Mouse (Mus musculus) small intestine, adult 2 months (tissue): Measurements from ENCODE around the gene Flnb. TPM values are rescaled to one million over a fixed set of nuclear protein-coding genes. Genes with fewer than 3 reads are reported as not detected.

Experiments
- H3K27ac ChIP-seq: fragments of 200-500 bp; 2 replicates; pipeline ENCODE4 v1.5.1; 2012; ENCODE audit warnings: low read depth, low read length, control low read depth, inconsistent platforms; ENCODE audit not compliant: insufficient read depth
- H3K27me3 ChIP-seq: fragments of 200-500 bp; 2 replicates; pipeline ENCODE4 v1.6.1; 2012; ENCODE audit warnings: mild to moderate bottlenecking, moderate library complexity, low read length, inconsistent platforms; ENCODE audit not compliant: control insufficient read depth, insufficient read depth
- H3K36me3 ChIP-seq: fragments of 200-500 bp; 2 replicates; pipeline ENCODE4 v1.6.1; 2012; ENCODE audit warnings: mild to moderate bottlenecking, low read length, control low read depth, inconsistent platforms; ENCODE audit not compliant: control insufficient read depth, insufficient read depth
- H3K4me1 ChIP-seq: fragments of 200-500 bp; 2 replicates; pipeline ENCODE4 v1.6.1; 2012; ENCODE audit warnings: low read length, inconsistent platforms, mixed read lengths; ENCODE audit not compliant: control insufficient read depth, insufficient read depth, insufficient read length
- H3K4me3 ChIP-seq: fragments of 200-500 bp; 2 replicates; pipeline ENCODE4 v1.5.1; 2012; ENCODE audit warnings: low read depth, mild to moderate bottlenecking, control low read depth, inconsistent platforms, low read length, moderate library complexity
- CTCF ChIP-seq: fragments of 200-500 bp; IDR thresholded peaks from 2 replicates; pipeline ENCODE4 v1.5.1; 2012; ENCODE audit warnings: low read depth, mild to moderate bottlenecking, control low read depth, inconsistent platforms, low read length, moderate library complexity, mixed read lengths; ENCODE audit not compliant: insufficient replicate concordance, insufficient read length; ENCODE audit errors: extremely low read depth
- POLR2A ChIP-seq: fragments of 200-500 bp; IDR thresholded peaks from 2 replicates; pipeline ENCODE4 v1.6.1; 2012; ENCODE audit warnings: low read depth, mild to moderate bottlenecking, control low read depth, inconsistent platforms, low read length, moderate library complexity
- WGBS: fragments of 180-500 bp; shearing (Covaris S2); methylation state at CpG from one replicate; pipeline ENCODE4 v1.1.7; 2018; 5-methylcytosine and 5-hydroxymethylcytosine counted together
- polyA plus RNA-seq: library from polyadenylated mRNA; depleted of rRNA; stranded (reverse); fragments of >200 nt; gene quantifications from 2 replicates; pipeline ENCODE4 v1.2.3, GENCODE M21; 2012

Gene Flnb
- polyA plus RNA-seq, 1 experiment = 54.8 TPM

DNA sequence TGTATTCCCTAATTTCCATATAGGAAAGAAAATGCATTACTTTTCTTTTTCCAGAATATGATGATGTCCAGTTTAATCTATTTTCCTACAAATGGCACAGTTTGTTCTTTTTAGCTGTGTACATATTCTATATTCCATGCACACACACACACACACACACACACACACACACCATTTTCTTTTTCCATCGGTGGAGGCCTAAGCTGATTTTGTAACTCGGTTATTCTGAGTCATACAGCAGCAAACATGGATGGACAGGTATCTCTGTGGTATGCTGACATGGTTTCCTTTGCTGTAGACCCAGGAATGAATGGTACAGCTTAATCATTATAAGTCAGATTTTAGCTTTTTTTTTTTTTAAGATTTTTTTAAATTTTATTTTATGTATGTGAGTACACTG lies 44.5 kb downstream of the Flnb start:
- H3K27me3 ChIP-seq = no peaks in the 10 kb centered on the region
- WGBS = 72% methylated on average over 2 of the region's 2 CpGs
- no peak for TF ChIP-seq POLR2A
- TF ChIP-seq CTCF = no peak
- H3K27ac ChIP-seq = no peak overlapping the region
- no peaks in the 10 kb centered on the region for H3K36me3 ChIP-seq
- no peak overlapping the region for H3K4me3 ChIP-seq
- H3K4me1 ChIP-seq = peaks cover 6% of the 10 kb centered on the region; the same call in 1 of the 2 replicates

DNA sequence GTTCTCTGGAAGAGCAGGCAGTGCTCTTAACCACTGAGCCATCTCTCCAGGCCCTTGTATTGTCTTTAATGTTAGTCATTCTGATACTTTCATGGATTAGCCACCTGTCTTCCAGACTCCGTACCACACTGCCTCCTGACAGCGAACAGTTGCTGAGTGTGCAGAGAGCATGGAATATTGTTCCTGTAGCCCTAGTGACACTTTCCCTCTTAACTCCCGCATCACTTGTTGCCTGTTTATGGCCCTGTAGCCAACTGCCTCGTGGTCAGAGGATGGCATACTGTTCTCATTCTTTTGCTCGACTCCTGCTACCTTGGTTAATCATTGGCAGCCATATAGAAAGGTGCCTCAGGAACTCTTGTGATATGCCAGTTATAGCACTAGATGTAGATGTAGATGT lies 45.4 kb downstream of the Flnb start:
- Histone ChIP-seq H3K4me3 (no peak overlapping the region), H3K4me1 (peaks cover 11% of the 10 kb centered on the region; the same call in 1 of the 2 replicates), H3K36me3 (peaks cover 7% of the 10 kb centered on the region), H3K27me3 (no peaks in the 10 kb centered on the region), H3K27ac (no peak overlapping the region)
- TF ChIP-seq POLR2A = no peak
- no peak for TF ChIP-seq CTCF
- WGBS = 48% methylated on average over 5 of the region's 5 CpGs

DNA sequence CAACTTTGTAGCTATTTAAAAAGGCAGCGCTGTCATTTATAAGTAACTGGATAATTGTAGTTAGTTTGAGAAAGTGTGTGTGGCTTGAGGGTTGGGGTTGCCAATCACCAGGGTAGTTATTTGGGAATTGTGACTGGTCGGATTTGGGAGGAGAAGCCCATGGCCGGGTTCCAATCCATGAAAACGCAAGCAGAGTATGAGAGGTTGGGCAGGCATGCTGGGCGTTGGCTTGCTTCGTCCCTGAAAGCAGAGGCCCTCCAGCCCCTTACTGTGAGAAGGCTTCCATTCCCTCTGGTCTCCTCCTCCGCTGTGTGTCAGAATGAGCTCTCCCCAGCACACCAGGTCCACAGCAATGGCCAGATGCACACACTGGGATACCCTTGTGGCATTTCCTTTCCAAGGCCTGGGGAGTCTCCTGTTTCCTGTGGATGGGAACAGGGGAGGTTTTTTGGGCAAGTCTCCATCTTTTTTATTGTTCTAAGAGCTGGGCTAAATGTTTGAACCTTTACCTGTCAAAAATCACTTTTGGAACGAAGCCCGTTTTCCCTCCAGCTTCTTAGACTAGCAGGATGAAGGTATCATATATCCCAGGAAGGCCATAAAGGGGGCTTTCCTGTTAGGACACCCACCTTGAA lies 46.2 kb downstream of the Flnb start:
- no peak overlapping the region for H3K27ac ChIP-seq
- TF ChIP-seq CTCF (no peak), POLR2A (no peak)
- WGBS = 67% methylated on average over 9 of the region's 9 CpGs
- peaks cover 13% of the 10 kb centered on the region for H3K36me3 ChIP-seq
- no peaks in the 10 kb centered on the region for H3K27me3 ChIP-seq
- no peak overlapping the region for H3K4me3 ChIP-seq
- peaks cover 9% of the 10 kb centered on the region; the same call in 1 of the 2 replicates for H3K4me1 ChIP-seq

DNA sequence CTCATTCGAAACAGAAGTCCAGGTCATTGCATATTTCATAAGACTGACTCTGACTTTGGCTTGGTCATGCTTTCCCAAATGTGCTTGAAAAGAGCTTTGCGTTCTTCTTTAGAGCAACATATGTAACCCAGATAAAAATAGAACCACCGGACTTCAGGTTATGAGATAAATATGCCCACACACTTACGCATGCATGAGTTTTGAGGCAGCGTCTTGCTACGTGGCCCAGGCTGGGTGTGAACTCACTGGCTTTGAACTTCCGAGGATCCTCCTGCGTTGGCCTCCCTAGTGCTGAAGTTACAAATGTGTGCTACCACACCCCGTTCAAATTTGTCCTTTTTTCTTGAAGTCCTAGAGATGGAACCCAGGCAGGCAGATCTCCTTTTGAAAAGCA lies 46.7 kb downstream of the Flnb start:
- 85% methylated on average over 9 of the region's 9 CpGs for WGBS
- Histone ChIP-seq H3K36me3 (peaks cover 16% of the 10 kb centered on the region), H3K27ac (no peak overlapping the region), H3K27me3 (no peaks in the 10 kb centered on the region), H3K4me1 (peaks cover 9% of the 10 kb centered on the region; the same call in 1 of the 2 replicates), H3K4me3 (no peak overlapping the region)
- TF ChIP-seq POLR2A (no peak), CTCF (no peak)

DNA sequence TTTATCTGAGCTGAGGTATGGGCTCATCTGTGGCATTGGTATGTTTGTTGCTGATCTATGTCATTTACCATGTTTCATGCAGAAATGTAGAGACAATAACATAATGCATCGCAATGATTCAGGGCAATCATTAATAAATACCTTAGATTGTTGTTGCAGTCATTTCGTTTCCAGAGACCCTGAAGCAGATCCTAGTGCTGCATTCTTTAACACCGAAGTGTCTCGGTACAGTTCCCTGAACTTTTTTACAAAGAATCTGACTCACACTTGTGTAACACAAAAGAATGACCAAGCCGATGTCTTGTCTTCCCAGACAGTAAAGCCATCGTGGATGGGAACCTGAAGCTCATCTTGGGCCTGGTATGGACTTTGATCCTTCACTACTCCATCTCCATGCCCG lies 49.5 kb downstream of the Flnb start:
- no peaks in the 10 kb centered on the region for H3K27me3 ChIP-seq
- no peak for TF ChIP-seq CTCF
- TF ChIP-seq POLR2A = no peak
- H3K27ac ChIP-seq = 0 out of 2 replicates have a peak overlapping the region, but pooled peaks have one; percentile 43
- WGBS = 86% methylated on average over 7 of the region's 7 CpGs
- peaks cover 9% of the 10 kb centered on the region; the same call in 1 of the 2 replicates for H3K4me1 ChIP-seq
- H3K36me3 ChIP-seq = peaks cover 29% of the 10 kb centered on the region
- H3K4me3 ChIP-seq = no peak overlapping the region

DNA sequence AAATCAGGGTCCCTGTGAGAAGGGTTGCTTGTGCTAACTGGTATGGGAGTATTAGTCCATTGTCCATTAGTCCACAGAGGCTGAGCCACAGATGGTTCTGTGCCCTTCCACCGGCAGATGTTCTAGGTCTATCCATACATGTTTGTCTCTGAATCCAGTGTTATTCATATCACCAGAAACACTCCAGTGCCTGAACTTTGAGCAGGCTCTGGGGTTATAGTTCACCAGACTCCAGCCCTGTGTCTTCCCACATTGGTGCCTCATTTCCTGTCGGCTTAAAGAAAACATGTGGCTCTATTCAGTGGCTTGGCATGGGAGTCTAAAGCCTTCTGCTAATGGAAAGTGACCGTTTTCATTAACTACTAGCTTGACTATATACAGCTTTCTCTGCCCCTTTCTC lies 50.1 kb downstream of the Flnb start:
- no peak for TF ChIP-seq CTCF
- no peak for TF ChIP-seq POLR2A
- Histone ChIP-seq H3K4me1 (peaks cover 9% of the 10 kb centered on the region; the same call in 1 of the 2 replicates), H3K27ac (peak overlapping the region; percentile 43; the same call in 1 of the 2 replicates), H3K36me3 (peaks cover 31% of the 10 kb centered on the region), H3K4me3 (no peak overlapping the region), H3K27me3 (no peaks in the 10 kb centered on the region)
- 68% methylated on average over 3 of the region's 3 CpGs for WGBS

DNA sequence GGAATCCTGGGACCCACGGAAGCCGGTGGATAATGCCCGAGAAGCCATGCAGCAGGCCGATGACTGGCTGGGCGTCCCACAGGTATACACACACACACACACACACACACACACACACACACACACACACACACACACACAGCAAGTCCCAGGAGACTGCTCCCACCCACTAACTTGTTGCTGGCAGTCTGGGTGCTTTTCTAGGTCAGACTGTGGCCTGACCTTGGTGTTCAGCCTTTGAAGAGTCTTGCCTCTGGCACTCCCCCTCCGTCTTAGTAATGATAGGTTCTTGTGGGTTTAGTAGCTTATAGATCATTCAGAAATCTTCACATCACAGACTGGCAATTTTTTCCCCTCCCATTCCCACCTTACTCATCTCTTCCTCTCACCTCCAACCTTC lies 52.0 kb downstream of the Flnb start:
- no peak overlapping the region for H3K4me3 ChIP-seq
- H3K4me1 ChIP-seq = peaks cover 9% of the 10 kb centered on the region; the same call in 1 of the 2 replicates
- TF ChIP-seq POLR2A = no peak
- TF ChIP-seq CTCF = no peak
- no peaks in the 10 kb centered on the region for H3K27me3 ChIP-seq
- peaks cover 47% of the 10 kb centered on the region for H3K36me3 ChIP-seq
- no peak overlapping the region for H3K27ac ChIP-seq
- 95% methylated on average over 6 of the region's 6 CpGs for WGBS

DNA sequence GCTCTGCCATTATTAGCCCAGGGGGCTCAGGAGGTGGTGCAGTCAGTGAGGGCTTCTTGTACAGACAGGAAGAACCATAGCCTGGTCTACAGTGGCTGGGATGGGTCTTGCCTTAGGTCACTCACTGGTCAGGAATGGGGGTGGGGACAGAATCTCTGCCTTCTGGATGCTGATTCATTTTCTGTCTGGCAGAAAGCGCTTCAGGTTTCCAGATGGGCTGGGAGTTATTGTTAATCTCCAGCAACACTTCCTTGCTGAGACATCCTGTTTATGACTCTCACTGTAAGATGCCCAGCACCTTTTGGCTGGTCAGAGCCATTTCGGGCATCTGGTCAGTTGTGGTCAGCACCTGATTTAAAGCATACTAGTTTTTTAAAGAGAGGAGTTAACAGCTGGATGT lies 55.8 kb downstream of the Flnb start:
- no peak overlapping the region for H3K27ac ChIP-seq
- no peak overlapping the region for H3K4me3 ChIP-seq
- no peaks in the 10 kb centered on the region for H3K27me3 ChIP-seq
- no peaks in the 10 kb centered on the region for H3K4me1 ChIP-seq
- TF ChIP-seq POLR2A (no peak), CTCF (no peak)
- H3K36me3 ChIP-seq = peaks cover 55% of the 10 kb centered on the region
- WGBS = 90% methylated on average over 2 of the region's 2 CpGs
